Mouse (Mus musculus): ENCODE measurements around the gene Gm20896. TPM values are rescaled to one million over a fixed set of nuclear protein-coding genes. Genes with fewer than 3 reads are reported as not detected.
"Not testable (repeated sequence)": the region's sequence is repeated elsewhere in the genome, so short reads cannot be mapped to it uniquely, and the experiment has no call there.

Gene Gm20896
- not detected in 2 replicates for polyA plus RNA-seq (2012; rRNA removed)

GRCm38 (mm10) chrY:35921426-35921825 lies at the start of gene Gm20896:
Gene Gm20896, minus strand, starts transcription at chrY:35921526.
- not testable (repeated sequence) for DNase-seq (ENCODE audit: low read depth)

Data from brain, embryonic 14.5 days (tissue).